Mouse (Mus musculus) bone marrow, adult 2 months (tissue): ENCODE results near the gene Wdr73.

Experiments used
- CTCF ChIP-seq: fragments of 200-500 bp; IDR thresholded peaks from 2 replicates; pipeline ENCODE4 v1.5.1; 2011; ENCODE audit warnings: low read length, control low read depth; ENCODE audit not compliant: control insufficient read depth, insufficient read depth
- POLR2A ChIP-seq: fragments of 200-500 bp; IDR thresholded peaks from 2 replicates; pipeline ENCODE4 v1.6.1; 2011; ENCODE audit warnings: low read depth, mild to moderate bottlenecking, control low read depth, low read length, borderline replicate concordance; ENCODE audit not compliant: control insufficient read depth

GRCm38 (mm10) chr7:80843176-80843575, 57.9 kb downstream of the Wdr73 start:
- no peak for TF ChIP-seq CTCF
- no peak for TF ChIP-seq POLR2A
